In genomic region chr6:148957046-148957445, GRCm38 (mm10) we compare ENCODE assay signal across 20 mouse cellular contexts. TPM values are rescaled to one million over a fixed set of nuclear protein-coding genes. Genes with fewer than 3 reads are reported as not detected.
DNase-seq lines count a peak whose midpoint lies in the region; ATAC-seq and TF ChIP-seq lines count a peak whose summit lies in the region.
"Had no signal": no experiment of that assay in that cellular context is flagged by ENCODE, and none has a peak within 500 bp of the region (broad histone marks: within the 10 kb centered on the region; RNA-seq: fewer than 3 reads in every experiment).

No protein-coding gene starts in this region.

- DNase-seq in ES-E14 (ENCODE audit: low read depth, low spot score) (no peak), ZHBTc4 (ENCODE audit: low read depth, low spot score) (peak; percentile 72), liver (no peak)
- DNase-seq in ovary, adult 18-20 months (ENCODE audit: low spot score): no peak
- DNase-seq: adrenal gland, adult 8-10 months; adrenal gland, postnatal 14 days; adrenal gland, postnatal 36 days; cerebellum, adult 11-12 months; cerebellum, adult 2 months; cerebellum, adult 9-10 months; cerebellum, postnatal 10 days; cerebellum, postnatal 25 days; forebrain, postnatal 0 days had no signal

- TF ChIP-seq POLR2A in ES-Bruce4 (IDR thresholded peaks at IDR 0.05; ENCODE audit: insufficient read depth, low read length): no peak

- H3K4me3 ChIP-seq in E14TG2a.4 (replicated peaks; ENCODE audit: low read length) (peak overlapping the region; percentile 69), ES-Bruce4 (ENCODE audit: low read depth, low read length) (peak overlapping the region; percentile 78), ES-E14 (ENCODE audit: insufficient read depth in 1 of 2, low read depth in 1 of 2, low read length in 2 of 2, poor library complexity in 1 of 2, severe bottlenecking in 1 of 2) (peak overlapping the region; percentile 50 to 65)
- H3K4me3 ChIP-seq: embryonic facial prominence, embryonic 10.5 days; embryonic facial prominence, embryonic 12.5 days; forebrain, embryonic 13.5 days; forebrain, embryonic 15.5 days had no signal

- TF ChIP-seq CTCF in E14TG2a.4 (conservative IDR thresholded peaks at IDR 0.05; ENCODE audit: low read length) (no peak), ES-Bruce4 (IDR thresholded peaks at IDR 0.05; ENCODE audit: low read depth, low read length) (no peak)

- H3K27me3 ChIP-seq in E14TG2a.4 (ENCODE audit: insufficient read depth, low read length) (no peaks in the 10 kb centered on the region), ES-Bruce4 (ENCODE audit: control insufficient read depth, insufficient read depth, low read length, poor library complexity, severe bottlenecking) (no peaks in the 10 kb centered on the region)
- H3K27me3 ChIP-seq: embryonic facial prominence, embryonic 12.5 days; forebrain, embryonic 13.5 days; forebrain, embryonic 15.5 days had no signal

- peak; percentile 58; the same call in 1 of the 2 replicates for TF ChIP-seq EP300 in ES-Bruce4 (IDR thresholded peaks at IDR 0.05; ENCODE audit: insufficient read depth, low read depth, low read length)

- H3K4me1 ChIP-seq in E14TG2a.4 (replicated peaks; ENCODE audit: low read depth, low read length) (peaks cover 70% of the 10 kb centered on the region), ES-Bruce4 (ENCODE audit: control insufficient read depth, insufficient read depth, low read length) (peaks cover 5% of the 10 kb centered on the region), ES-E14 (ENCODE audit: control insufficient read depth in 2 of 2, insufficient read depth in 2 of 2, low read length in 2 of 2, poor library complexity in 1 of 2) (peaks cover 11 to 18% of the 10 kb centered on the region in 2 experiments)
- H3K4me1 ChIP-seq: embryonic facial prominence, embryonic 10.5 days; embryonic facial prominence, embryonic 12.5 days; forebrain, embryonic 13.5 days; forebrain, embryonic 15.5 days had no signal

- H3K36me3 ChIP-seq in E14TG2a.4 (ENCODE audit: insufficient read depth, low read length) (no peaks in the 10 kb centered on the region), ES-Bruce4 (ENCODE audit: control insufficient read depth, insufficient read depth, low read length, poor library complexity, severe bottlenecking) (no peaks in the 10 kb centered on the region), ES-E14 (ENCODE audit: control insufficient read depth, insufficient read depth, low read length, poor library complexity, severe bottlenecking) (no peaks in the 10 kb centered on the region)
- H3K36me3 ChIP-seq: embryonic facial prominence, embryonic 10.5 days; embryonic facial prominence, embryonic 12.5 days; forebrain, embryonic 15.5 days had no signal

- ATAC-seq in activated CD4-positive, CD25-positive, alpha-beta regulatory T cell, adult 4 months: no peak
- ATAC-seq: forebrain, embryonic 13.5 days; forebrain, embryonic 15.5 days; forebrain, postnatal 0 days had no signal

- peak overlapping the region; percentile 100 for H3K27ac ChIP-seq in ES-Bruce4 (ENCODE audit: insufficient read depth, low read length)
- H3K27ac ChIP-seq in ES-E14 (ENCODE audit: insufficient read depth, low read depth, low read length, poor library complexity, severe bottlenecking): peak overlapping the region; percentile 90
- H3K27ac ChIP-seq: embryonic facial prominence, embryonic 10.5 days; embryonic facial prominence, embryonic 12.5 days; forebrain, embryonic 13.5 days; forebrain, embryonic 15.5 days had no signal

- in situ Hi-C loops in ES-E14 (cut with MboI; ENCODE audit: low sequenced_read_pairs in 2 of 2, unreplicated experiment in 2 of 2): no loop called here

- H3K9ac ChIP-seq in ES-Bruce4 (ENCODE audit: low read depth, poor library complexity, severe bottlenecking) (peak overlapping the region; percentile 97), ES-E14 (ENCODE audit: insufficient read depth, low read depth, low read length, poor library complexity, severe bottlenecking) (peak overlapping the region; percentile 79)
- H3K9ac ChIP-seq: embryonic facial prominence, embryonic 12.5 days; forebrain, embryonic 13.5 days; forebrain, embryonic 15.5 days; forebrain, postnatal 0 days had no signal

- H3K9me3 ChIP-seq in E14TG2a.4 (ENCODE audit: low read length): no peaks in the 10 kb centered on the region
- no peaks in the 10 kb centered on the region; the same call in 1 of the 2 replicates for H3K9me3 ChIP-seq in ES-Bruce4 (replicated peaks; ENCODE audit: control insufficient read depth, insufficient read depth, low read length, poor library complexity, severe bottlenecking)
- H3K9me3 ChIP-seq in ES-E14 (ENCODE audit: control insufficient read depth, insufficient read depth, low read depth, low read length): no peaks in the 10 kb centered on the region
- H3K9me3 ChIP-seq: embryonic facial prominence, embryonic 10.5 days; embryonic facial prominence, embryonic 12.5 days; forebrain, embryonic 13.5 days; forebrain, embryonic 15.5 days had no signal

TF ChIP-seq in ES-E14, 5 proteins besides CTCF, POLR2A, EP300 and RAD21:
- TF ChIP-seq MAFK (IDR thresholded peaks at IDR 0.05; ENCODE audit: insufficient read depth, low read depth, low read length): no peak
- TF ChIP-seq CHD2 (IDR thresholded peaks at IDR 0.05; ENCODE audit: low read depth, low read length): no peak; the same call in none of the 2 replicates
- TF ChIP-seq ZNF384 (IDR thresholded peaks at IDR 0.05; ENCODE audit: low read depth, low read length): no peak
- no peak for TF ChIP-seq HCFC1 (IDR thresholded peaks at IDR 0.05; ENCODE audit: borderline replicate concordance, insufficient read depth, low read length)
- TF ChIP-seq ZC3H11A (IDR thresholded peaks at IDR 0.05; ENCODE audit: borderline replicate concordance, low read depth, low read length): no peak

RNA-seq across cellular contexts. Expression of gene Sinhcaf, which starts 10.8 kb away (rescaled TPM):
- polyA plus RNA-seq in ES-Bruce4 (2011; ENCODE audit: insufficient read depth, insufficient read length, low read depth, missing spikeins): 406 and 461 TPM in 2 replicates
- 193 and 205 TPM in 2 replicates for total RNA-seq in ES-E14 (2012; rRNA removed)
- 10 to 100 TPM; 61.4 to 62.9 TPM for polyA plus RNA-seq in activated CD4-positive, CD25-positive, alpha-beta regulatory T cell, adult 4 months (2017; shearing (Covaris generic))
